8 mouse cellular contexts compared by ENCODE assay signal in the genomic region with DNA sequence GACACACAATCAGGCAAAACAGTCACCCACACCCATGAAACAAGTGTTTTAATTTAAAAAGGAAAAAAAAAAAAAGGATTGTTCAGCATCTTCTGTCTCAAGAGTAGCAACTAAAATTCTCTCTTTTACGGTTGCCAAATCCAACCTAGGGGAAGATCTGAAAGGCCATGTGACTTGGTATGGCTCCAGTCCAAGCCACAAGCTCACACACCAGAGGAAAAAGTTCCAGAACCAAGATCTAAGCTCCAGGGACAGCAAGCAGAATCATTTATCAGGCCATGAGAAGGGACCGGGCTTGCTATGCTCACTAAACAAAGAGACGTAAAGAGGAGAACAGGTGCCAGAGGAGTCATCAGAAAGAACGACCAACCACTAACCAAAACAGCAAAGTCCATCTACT. TPM values are rescaled to one million over a fixed set of nuclear protein-coding genes. Genes with fewer than 3 reads are reported as not detected.
DNase-seq lines count a peak whose midpoint lies in the region; ATAC-seq and TF ChIP-seq lines count a peak whose summit lies in the region.

No protein-coding gene starts in this region.

- H3K36me3 ChIP-seq in neural tube, embryonic 11.5 days (ENCODE audit: control insufficient read depth, insufficient read depth, low read length): no peaks in the 10 kb centered on the region
- peaks cover 22% of the 10 kb centered on the region for H3K36me3 ChIP-seq in forebrain, embryonic 10.5 days (replicated peaks)
- H3K36me3 ChIP-seq in intestine, postnatal 0 days (ENCODE audit: control insufficient read depth, insufficient read depth): 0 out of 2 replicates have a peak, but pooled peaks cover 5% of the 10 kb centered on the region

- H3K4me2 ChIP-seq in neural tube, embryonic 11.5 days (ENCODE audit: low read depth): peak overlapping the region; percentile 73
- H3K4me2 ChIP-seq in intestine, postnatal 0 days (replicated peaks; ENCODE audit: low read depth): peak overlapping the region; percentile 89

- no peak for DNase-seq in neural tube, embryonic 11.5 days (ENCODE audit: low spot score)
- DNase-seq in neural tube, embryonic 10.5 days (ENCODE audit: extremely low spot score, low spot score): no peak
- DNase-seq in forebrain, embryonic 10.5 days (ENCODE audit: extremely low spot score, low spot score): no peak
- DNase-seq in lung, postnatal 14 days: peak; percentile 17
- DNase-seq in cerebellum, adult 18-20 months: no peak
- no peak for DNase-seq in urinary bladder, postnatal 10 days (ENCODE audit: low spot score)
- DNase-seq in thymus, postnatal 14 days: no peak

- H3K27ac ChIP-seq in neural tube, embryonic 11.5 days (ENCODE audit: low read depth, low read length): no peak overlapping the region
- H3K27ac ChIP-seq in forebrain, embryonic 10.5 days: peak overlapping the region; percentile 92; the same call in 1 of the 2 replicates
- H3K27ac ChIP-seq in intestine, postnatal 0 days (ENCODE audit: low read depth, low read length): no peak overlapping the region

- no peaks in the 10 kb centered on the region for H3K9me3 ChIP-seq in neural tube, embryonic 11.5 days (ENCODE audit: control insufficient read depth, low read length)
- H3K9me3 ChIP-seq in forebrain, embryonic 10.5 days: no peaks in the 10 kb centered on the region
- no peaks in the 10 kb centered on the region for H3K9me3 ChIP-seq in intestine, postnatal 0 days (ENCODE audit: control insufficient read depth)

- no peak for TF ChIP-seq CTCF in intestine, postnatal 0 days (IDR thresholded peaks at IDR 0.05; ENCODE audit: low read depth)

- H3K9ac ChIP-seq in neural tube, embryonic 11.5 days (ENCODE audit: low read length): no peak overlapping the region
- H3K9ac ChIP-seq in intestine, postnatal 0 days (ENCODE audit: low read depth, low read length): no peak overlapping the region

- 40% methylated on average over 4 of the region's 4 CpGs for WGBS in neural tube, embryonic 11.5 days
- WGBS in forebrain, embryonic 10.5 days: 64% methylated on average over 4 of the region's 4 CpGs
- 15% methylated on average over 4 of the region's 4 CpGs for WGBS in intestine, postnatal 0 days

- no peak overlapping the region; the same call in 1 of the 2 replicates for H3K4me3 ChIP-seq in neural tube, embryonic 11.5 days (ENCODE audit: low read depth, low read length)
- peak overlapping the region; percentile 92 for H3K4me3 ChIP-seq in forebrain, embryonic 10.5 days
- H3K4me3 ChIP-seq in intestine, postnatal 0 days (ENCODE audit: low read depth, low read length): peak overlapping the region; percentile 83

- no peaks in the 10 kb centered on the region for H3K27me3 ChIP-seq in neural tube, embryonic 11.5 days (ENCODE audit: control insufficient read depth, insufficient read depth, low read length)
- H3K27me3 ChIP-seq in forebrain, embryonic 10.5 days (ENCODE audit: poor library complexity, severe bottlenecking): no peaks in the 10 kb centered on the region
- no peaks in the 10 kb centered on the region for H3K27me3 ChIP-seq in intestine, postnatal 0 days (replicated peaks; ENCODE audit: control insufficient read depth, insufficient read depth, low read length)

- ATAC-seq in neural tube, embryonic 11.5 days (ENCODE audit: insufficient read depth, low FRiP score, low TSS enrichment): no peak
- no peak for ATAC-seq in intestine, postnatal 0 days

- H3K4me1 ChIP-seq in neural tube, embryonic 11.5 days (ENCODE audit: control insufficient read depth, insufficient read depth, low read length): peaks cover 7% of the 10 kb centered on the region; the same call in 1 of the 2 replicates
- H3K4me1 ChIP-seq in forebrain, embryonic 10.5 days: peaks cover 36% of the 10 kb centered on the region
- H3K4me1 ChIP-seq in intestine, postnatal 0 days (replicated peaks; ENCODE audit: control insufficient read depth, insufficient read depth, low read length): peaks cover 6% of the 10 kb centered on the region; the same call in 1 of the 2 replicates

RNA-seq across cellular contexts. Expression of a gene that starts 1.5 kb away (rescaled TPM):
- polyA plus RNA-seq in neural tube, embryonic 11.5 days (2014; fragmentation: Nextera tagmentation; extraction: Ambion mirVana): 53.4 and 59.3 TPM in 2 replicates
- polyA plus RNA-seq in forebrain, embryonic 10.5 days (2016; fragmentation: Nextera tagmentation; extraction: Ambion mirVana): 70.0 and 73.0 TPM in 2 replicates
- 39.4 and 42.1 TPM in 2 replicates for polyA plus RNA-seq in intestine, postnatal 0 days (2015; fragmentation: Nextera tagmentation; extraction: Ambion mirVana)

RNA-seq across cellular contexts. Expression of a gene that starts 1.8 kb away (rescaled TPM):
- polyA plus RNA-seq in neural tube, embryonic 11.5 days (2014; fragmentation: Nextera tagmentation; extraction: Ambion mirVana): 0.58 and 0.77 TPM in 2 replicates
- 0.41 and 0.52 TPM in 2 replicates for polyA plus RNA-seq in forebrain, embryonic 10.5 days (2016; fragmentation: Nextera tagmentation; extraction: Ambion mirVana)
- polyA plus RNA-seq in intestine, postnatal 0 days (2015; fragmentation: Nextera tagmentation; extraction: Ambion mirVana): 0.42 and 0.52 TPM in 2 replicates

RNA-seq across cellular contexts. Expression of a gene that starts 24.4 kb away (rescaled TPM):
- 242 and 267 TPM in 2 replicates for polyA plus RNA-seq in neural tube, embryonic 11.5 days (2014; fragmentation: Nextera tagmentation; extraction: Ambion mirVana)
- 335 and 357 TPM in 2 replicates for polyA plus RNA-seq in forebrain, embryonic 10.5 days (2016; fragmentation: Nextera tagmentation; extraction: Ambion mirVana)
- polyA plus RNA-seq in intestine, postnatal 0 days (2015; fragmentation: Nextera tagmentation; extraction: Ambion mirVana): 91.4 and 92.9 TPM in 2 replicates

RNA-seq across cellular contexts. Expression of a gene that starts 30.0 kb away (rescaled TPM):
- 238 and 260 TPM in 2 replicates for polyA plus RNA-seq in neural tube, embryonic 11.5 days (2014; fragmentation: Nextera tagmentation; extraction: Ambion mirVana)
- 349 TPM in 2 replicates for polyA plus RNA-seq in forebrain, embryonic 10.5 days (2016; fragmentation: Nextera tagmentation; extraction: Ambion mirVana)
- polyA plus RNA-seq in intestine, postnatal 0 days (2015; fragmentation: Nextera tagmentation; extraction: Ambion mirVana): 37.3 and 39.3 TPM in 2 replicates

RNA-seq across cellular contexts. Expression of a gene that starts 30.2 kb away (rescaled TPM):
- 38.6 and 39.7 TPM in 2 replicates for polyA plus RNA-seq in neural tube, embryonic 11.5 days (2014; fragmentation: Nextera tagmentation; extraction: Ambion mirVana)
- polyA plus RNA-seq in forebrain, embryonic 10.5 days (2016; fragmentation: Nextera tagmentation; extraction: Ambion mirVana): 38.0 and 39.5 TPM in 2 replicates
- 18.5 and 18.8 TPM in 2 replicates for polyA plus RNA-seq in intestine, postnatal 0 days (2015; fragmentation: Nextera tagmentation; extraction: Ambion mirVana)
